Mouse (Mus musculus) cerebellum, adult (tissue): ENCODE measurements around the gene Fam20b.

Experiments
- ATAC-seq: cut with Nextera tagmentation; 2 replicates; pipeline ENCODE4 v1.9.2; 2017; ENCODE audit warnings: mild to moderate bottlenecking, moderate library complexity, mixed read lengths; ENCODE audit not compliant: insufficient number of reproducible peaks, low FRiP score, low TSS enrichment

Fam20b gene

GRCm38 (mm10) chr1:156718950-156719805 is at the start of gene Fam20b:
TSS of gene Fam20b (minus strand) at chr1:156719086.
- peak; percentile 96 for ATAC-seq

GRCm38 (mm10) chr1:156765311-156765710 is 46.4 kb upstream of the Fam20b start:
- no peak for ATAC-seq

- ATAC-seq, result no peak
Observed at GRCm38 (mm10) chr1:156764584-156764983, 45.7 kb upstream of the Fam20b start.

- ATAC-seq, result no peak
Observed at GRCm38 (mm10) chr1:156763280-156763679, 44.4 kb upstream of the Fam20b start.

GRCm38 (mm10) chr1:156761430-156761801 is 42.5 kb upstream of the Fam20b start:
- no peak for ATAC-seq

- ATAC-seq, result no peak
Observed at GRCm38 (mm10) chr1:156760549-156761429, 41.9 kb upstream of the Fam20b start.

GRCm38 (mm10) chr1:156758326-156758725 is 39.4 kb upstream of the Fam20b start:
- ATAC-seq, result no peak

GRCm38 (mm10) chr1:156754608-156755413 is 35.9 kb upstream of the Fam20b start:
- no peak for ATAC-seq

GRCm38 (mm10) chr1:156752990-156753389 is 34.1 kb upstream of the Fam20b start:
- no peak for ATAC-seq

GRCm38 (mm10) chr1:156752020-156752724 is 33.3 kb upstream of the Fam20b start:
- peak; percentile 67 for ATAC-seq

GRCm38 (mm10) chr1:156750261-156750660 is 31.4 kb upstream of the Fam20b start:
- ATAC-seq, result no peak

GRCm38 (mm10) chr1:156749136-156749535 is 30.2 kb upstream of the Fam20b start:
- ATAC-seq, result no peak

GRCm38 (mm10) chr1:156748435-156749005 is 29.6 kb upstream of the Fam20b start:
- ATAC-seq, result no peak

GRCm38 (mm10) chr1:156745188-156745810 is 26.4 kb upstream of the Fam20b start:
- ATAC-seq, result no peak

- ATAC-seq, result peak; percentile 49
Observed at GRCm38 (mm10) chr1:156741482-156742411, 22.9 kb upstream of the Fam20b start.

GRCm38 (mm10) chr1:156735788-156736187 is 16.9 kb upstream of the Fam20b start:
- ATAC-seq, result no peak

- ATAC-seq, result no peak
Observed at GRCm38 (mm10) chr1:156734019-156734418, 15.1 kb upstream of the Fam20b start.

GRCm38 (mm10) chr1:156733559-156733958 is 14.7 kb upstream of the Fam20b start:
- ATAC-seq, result no peak
